Mouse (Mus musculus) left cerebral cortex, adult 9 months (tissue): ENCODE data around the gene Spaar.
A peak's percentile ranks its signal among the peaks of the same experiment; 100 is the strongest.
"Not testable (repeated sequence)": the region's sequence is repeated elsewhere in the genome, so short reads cannot be mapped to it uniquely, and the experiment has no call there.

Source experiments
- DNase-seq, 2 experiments: peaks; one replicate each; pipeline ENCODE4 v3.0.0; 2022; ENCODE audit warnings: low spot score in 2 of 2

The Spaar gene

DNA sequence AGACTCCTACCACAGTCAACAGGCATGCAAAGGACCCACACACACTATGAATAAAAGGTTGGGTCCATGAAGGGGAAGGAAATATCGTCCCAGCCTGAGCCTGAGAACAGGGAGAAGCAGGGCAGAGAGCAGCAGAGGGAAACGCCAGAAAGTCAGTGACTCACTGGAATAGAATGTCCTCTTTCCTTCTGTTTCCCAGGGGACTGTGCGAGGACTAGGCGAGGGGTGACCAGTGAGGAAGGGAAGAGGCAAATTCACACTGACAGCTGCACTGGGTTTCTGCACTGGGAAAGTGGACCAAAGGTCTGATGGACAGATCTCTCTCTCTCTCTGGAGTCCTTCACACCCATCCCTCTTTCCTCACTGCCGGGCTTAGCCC lies 1.3 kb upstream of the Spaar start:
- no peak for DNase-seq

DNA sequence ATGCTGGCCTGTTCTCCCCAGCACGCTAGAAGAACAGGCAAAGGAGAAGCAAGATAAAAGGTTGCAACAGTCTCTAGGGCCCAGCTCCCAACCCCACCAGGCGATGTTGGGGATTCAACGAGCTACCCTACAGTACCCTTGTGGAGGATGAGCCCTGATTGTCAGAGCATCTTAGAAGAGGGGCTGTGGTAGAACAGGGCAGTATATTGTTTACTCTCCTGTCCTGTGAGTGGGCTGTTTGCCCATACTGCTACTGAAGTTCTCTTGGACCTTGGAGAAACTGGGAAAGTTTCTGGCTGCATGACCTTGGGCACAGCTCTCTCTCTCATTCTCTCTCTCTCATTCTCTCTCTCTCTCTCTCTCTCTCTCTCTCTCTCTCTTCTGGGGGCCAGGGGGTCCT lies 708 bp upstream of the Spaar start:
- no peak for DNase-seq

DNA sequence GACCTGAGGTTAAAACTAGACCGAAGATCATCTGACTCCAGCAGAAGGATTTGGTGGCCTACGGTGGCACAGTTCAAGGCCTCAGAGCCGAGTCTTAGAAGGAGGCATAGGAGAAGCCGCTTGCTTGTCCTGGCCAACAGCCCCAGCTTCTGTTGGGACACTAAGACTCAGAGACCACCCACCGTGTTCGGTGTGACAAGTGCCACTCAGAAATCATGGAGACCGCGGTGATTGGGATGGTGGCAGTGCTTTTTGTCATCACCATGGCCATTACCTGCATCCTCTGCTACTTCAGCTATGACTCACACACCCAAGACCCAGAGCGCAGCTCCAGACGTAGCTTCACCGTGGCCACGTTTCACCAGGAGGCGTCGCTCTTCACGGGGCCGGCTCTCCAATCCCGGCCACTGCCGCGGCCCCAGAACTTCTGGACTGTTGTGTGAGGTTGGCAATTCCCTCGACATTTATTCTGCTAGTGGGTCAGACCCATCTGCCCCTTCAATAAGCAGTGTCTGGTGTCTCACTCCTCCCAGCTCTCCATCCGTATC lies 990 bp downstream of the Spaar start:
- no peak for DNase-seq

DNA sequence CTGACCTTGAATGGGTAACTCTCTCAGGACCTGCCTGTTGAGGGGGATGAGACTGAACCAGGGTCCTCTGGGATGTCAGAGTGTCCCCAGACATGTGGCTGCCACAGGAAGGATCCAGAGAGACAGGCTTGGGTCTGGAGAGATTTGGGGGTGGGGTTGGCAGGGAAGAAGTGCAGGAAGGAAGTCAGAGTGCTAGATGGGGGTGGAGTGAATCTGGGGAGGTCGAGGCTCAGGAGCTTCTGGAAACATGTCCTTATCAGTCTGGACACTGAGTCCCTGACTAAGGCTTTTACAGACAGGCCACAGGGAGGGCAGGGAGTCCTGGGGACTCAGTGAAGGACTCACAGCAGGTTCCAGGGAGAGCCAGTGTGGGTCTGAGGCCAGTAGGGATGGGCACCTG lies 2.3 kb downstream of the Spaar start:
- DNase-seq, result no peak

DNA sequence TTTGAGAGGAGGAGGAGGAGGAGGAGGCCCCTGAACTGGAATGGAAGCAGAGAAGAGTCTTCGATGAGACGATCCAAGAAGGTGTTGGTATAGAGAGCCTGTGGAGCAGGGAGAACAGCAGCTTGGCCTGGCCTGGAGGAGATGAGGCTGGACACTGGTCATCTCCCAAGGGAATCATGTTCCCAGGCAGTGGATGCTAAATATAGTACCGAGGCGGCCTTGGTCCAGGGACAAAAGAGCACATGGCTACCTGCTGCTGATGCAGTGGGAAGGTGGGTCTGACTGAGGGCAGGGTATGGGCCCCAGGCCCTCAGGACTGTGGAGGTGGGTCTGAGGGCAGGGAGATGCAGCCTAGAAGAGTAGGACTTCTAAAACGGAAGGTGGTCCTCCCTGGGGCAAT lies 3.4 kb downstream of the Spaar start:
- no peak for DNase-seq

DNA sequence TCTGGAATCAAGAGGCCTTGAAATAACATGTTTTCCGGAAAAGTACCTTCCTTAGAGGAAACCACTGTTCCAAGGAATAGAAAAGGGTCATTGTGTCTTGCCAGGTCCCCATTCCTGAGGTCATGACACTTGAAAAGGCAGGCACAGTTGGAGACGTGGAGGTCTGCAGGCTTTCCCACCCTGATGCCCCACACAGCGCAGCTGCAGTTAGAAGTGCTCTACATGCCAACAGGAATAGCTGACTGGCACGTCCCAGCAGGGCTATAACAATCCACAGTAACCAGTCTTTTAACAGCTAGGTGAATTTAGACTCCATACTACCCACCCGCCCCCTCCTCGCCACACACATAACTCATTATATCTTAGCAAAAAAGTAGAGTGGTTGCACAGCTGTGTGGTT lies 7.3 kb downstream of the Spaar start:
- DNase-seq, result no peak

DNA sequence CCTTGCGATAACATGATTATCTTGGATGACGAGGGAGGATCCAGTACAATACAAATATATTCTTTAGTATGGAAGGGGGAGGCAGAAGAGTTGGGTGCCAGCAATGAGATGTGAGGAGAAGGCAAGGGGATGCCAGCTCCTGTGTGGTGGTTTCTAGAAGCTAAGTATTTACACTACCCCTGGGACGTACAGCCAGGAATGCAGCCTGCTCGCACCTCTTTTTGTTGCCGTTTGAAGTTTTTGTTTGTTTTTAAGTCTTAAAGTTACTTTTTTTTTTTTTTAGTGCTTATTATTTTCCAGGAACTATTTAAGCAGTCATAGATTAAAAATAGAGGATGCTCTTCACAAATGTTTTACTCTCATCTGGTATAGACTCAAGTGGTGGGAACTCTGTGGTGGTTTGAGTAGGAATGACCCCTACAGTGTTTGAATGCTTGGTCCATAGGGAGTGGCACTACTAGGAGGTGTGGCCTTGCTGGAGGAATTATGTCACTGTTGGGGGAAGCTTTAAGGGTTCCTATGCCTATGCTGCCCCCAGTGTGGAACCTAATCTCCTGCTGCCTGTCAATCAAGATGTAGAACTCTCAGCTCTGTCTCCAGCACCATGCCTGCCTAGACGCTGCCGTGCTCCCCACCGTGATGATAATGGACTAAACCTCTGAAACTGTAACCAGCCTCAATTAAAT lies 9.3 kb downstream of the Spaar start:
- no peak for DNase-seq

DNA sequence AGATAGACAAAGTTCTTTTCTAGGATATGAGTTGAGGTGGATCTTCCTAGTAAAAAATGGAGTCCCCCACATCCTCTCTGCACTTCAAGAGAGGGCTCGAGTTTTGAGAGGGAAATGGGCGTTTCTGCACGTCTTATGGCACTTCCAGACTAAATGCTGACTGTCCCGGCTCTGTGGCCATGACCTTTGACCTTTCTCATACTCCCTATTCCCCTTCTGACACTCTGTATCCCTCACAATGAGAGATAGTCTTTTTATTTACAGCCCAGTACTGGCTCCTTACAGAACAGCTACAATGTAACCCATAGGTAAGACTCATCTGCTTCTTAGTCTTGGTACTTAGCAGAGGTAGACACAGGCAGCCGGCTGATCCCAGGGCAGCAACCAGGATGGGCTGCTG lies 11.7 kb downstream of the Spaar start:
- no peak for DNase-seq

DNA sequence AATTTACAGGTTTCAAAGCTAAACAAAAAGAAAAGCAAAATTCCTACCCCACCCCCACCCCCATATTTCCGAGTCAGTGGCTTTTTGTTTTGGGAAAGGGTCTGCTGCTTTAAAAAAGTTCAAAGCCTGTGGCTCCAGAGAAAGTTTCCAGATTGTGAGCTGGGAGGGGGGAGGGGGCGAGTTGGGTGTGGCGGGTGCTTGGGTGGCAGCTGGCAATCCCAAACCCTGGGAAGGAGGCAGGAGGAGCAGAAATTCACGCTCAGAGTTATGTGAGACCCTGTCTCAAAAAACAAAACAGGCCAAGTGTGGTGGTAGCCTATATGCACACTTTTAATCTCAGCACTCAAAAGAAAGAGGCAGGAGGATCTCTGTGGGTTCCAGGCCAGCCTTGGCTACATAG lies 12.8 kb downstream of the Spaar start:
- no peak for DNase-seq

DNA sequence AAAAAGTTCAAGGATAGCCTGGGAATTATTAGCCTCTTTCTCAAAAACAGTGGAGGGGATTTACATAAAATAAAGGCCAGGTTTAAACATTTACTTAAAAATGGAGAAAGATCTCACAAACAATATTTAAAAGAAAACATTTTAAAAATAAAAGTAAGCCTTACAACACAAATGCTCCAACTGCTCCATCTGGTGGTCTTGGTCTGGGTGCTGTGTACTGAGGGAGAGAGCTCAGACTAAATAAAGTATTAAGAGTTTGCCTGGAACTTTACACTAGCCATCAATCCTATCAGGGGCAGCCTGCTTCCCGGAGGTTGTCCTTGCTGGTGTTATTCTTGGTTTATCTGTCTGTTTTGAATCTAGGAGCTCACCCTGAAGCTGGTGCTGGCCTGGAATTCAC lies 13.3 kb downstream of the Spaar start:
- DNase-seq, result no peak

DNA sequence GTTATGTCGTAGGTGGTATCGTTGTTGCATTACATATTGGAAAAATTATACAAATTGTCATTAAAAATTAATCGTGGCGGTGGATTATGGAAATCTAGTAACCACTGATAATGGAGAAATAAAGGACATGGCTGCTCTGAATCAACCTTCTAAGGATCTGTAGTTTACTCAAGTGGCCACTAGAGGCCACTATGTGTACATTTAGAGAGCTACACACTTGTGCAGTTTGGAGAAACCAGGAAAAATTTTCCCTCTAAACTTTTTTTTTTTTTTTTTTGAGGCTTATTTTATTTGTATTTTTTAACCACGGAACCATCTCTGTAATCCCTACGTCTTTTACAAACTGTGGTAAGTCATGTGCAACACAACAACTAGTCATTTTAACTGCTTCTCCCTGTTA lies 15.4 kb downstream of the Spaar start:
- peak in 1 of 2 experiments; percentile 32 for DNase-seq

DNA sequence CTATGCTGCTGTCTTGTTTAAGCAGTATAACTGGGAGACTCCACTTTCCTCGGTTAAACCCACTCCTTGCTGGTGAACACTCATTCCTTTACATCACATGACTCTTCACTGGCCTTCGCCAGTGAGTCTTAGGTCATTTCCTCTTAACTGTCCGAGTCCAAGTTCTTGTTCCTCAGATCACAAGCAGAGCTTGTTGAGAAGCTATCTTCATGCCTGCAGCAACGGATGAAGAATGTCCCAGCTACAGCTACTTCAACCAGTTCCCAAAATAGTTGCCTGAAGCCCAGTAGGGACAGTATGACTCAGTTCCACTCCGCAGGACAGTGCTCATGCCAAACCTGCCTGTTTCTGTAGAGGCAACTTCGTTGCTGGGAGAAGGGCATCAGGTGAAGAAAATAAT lies 27.4 kb downstream of the Spaar start:
- no peak for DNase-seq

DNA sequence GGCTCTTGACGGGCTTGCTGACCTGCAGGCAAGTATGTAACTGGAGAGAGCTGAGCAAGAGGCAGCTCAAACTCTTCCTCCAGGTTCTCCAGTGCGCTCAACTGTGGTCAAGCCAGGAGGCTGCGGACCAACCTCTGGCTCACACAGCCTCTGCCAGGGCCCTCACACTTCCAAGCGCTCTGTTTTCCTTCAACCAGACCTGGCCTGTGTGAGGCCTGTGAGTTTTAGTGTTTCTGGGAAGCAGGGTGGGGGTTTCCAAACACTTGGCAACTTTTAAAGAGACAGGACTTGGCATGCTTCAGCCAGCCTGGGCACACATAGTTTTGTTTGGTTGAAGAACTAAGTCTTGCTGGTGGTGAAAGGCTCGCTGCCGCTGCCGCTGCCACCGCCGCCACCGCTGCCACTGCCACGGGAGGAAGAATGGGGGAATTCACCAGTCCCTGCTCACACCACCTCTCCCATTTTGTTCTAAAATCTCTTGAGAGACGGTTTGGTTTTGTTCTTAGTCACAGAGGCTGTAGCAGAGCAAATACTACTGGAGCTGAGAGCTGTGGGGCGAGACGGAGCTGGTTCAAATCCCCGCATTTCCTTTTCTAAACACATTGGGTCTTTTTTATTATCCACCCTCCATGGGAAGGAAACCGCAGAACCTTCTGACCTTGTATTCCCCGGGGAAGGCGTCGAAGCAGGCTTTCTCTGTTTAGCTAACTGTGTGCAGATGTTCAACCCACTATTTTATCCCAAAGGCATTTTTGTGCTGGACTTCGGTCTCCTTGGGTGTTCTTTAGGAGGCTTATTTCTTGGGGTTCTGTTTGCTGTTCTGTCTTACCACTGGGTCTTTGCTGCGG lies 30.0 kb downstream of the Spaar start:
- peak in 1 of 2 experiments; percentile 20 for DNase-seq

DNA sequence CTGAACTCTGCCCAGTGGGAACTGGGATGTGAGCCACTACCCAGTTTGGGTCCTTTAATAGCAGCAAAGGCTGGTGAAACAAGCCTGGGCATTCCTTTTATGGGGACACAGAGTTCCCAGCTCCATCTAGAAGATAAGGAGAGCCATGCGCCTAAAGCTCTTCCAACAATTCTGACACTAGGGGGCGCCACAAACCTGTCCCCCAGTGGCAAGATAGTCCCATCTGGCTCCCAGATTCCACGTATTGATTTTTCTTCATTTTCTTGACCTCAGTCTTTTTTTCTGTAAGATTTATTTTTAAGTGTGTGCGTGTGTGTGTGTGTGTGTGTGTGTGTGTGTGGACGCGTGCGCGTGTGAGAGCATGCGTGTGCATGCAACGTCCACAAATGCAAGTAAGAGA lies 30.6 kb downstream of the Spaar start:
- peak in 1 of 2 experiments; percentile 7 for DNase-seq

DNA sequence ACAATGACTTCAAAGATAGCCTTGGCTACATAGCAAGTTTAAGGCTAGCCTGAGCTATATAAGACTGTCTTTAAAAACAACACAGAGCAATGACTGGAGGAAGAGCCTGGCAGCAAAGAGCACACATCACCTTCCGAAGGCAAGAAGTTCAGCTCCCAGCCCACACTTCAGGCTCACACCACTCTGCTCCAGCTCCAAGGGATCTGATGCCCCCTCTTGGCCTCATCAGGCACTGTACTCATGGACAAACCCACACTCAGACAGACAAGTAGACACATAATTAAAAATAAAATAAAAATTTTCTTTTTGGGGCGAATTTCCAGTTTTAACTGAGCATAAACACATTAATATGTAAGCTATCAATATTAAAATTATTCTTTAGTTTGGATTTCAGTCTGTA lies 31.5 kb downstream of the Spaar start:
- DNase-seq, result no peak

DNA sequence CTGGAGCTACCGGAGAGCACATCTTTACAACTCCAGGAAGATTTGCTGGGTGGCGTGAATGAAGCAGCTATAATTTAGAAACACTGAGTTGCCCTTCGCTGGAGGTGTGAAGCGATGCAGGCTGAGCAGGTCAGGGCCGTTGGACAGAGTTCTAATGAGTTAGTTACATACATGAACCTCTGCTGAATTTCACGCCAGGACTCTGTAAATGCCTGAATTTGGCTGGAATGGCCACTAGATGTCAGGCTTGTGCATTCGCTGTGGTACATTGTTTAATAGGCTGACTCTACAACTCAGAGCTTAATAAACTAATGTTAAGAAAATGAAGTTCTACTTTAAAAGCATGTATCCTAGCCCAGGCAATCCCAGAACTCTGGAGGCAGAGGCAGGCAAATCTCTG lies 33.6 kb downstream of the Spaar start:
- peak in 1 of 2 experiments; percentile 67 for DNase-seq

DNA sequence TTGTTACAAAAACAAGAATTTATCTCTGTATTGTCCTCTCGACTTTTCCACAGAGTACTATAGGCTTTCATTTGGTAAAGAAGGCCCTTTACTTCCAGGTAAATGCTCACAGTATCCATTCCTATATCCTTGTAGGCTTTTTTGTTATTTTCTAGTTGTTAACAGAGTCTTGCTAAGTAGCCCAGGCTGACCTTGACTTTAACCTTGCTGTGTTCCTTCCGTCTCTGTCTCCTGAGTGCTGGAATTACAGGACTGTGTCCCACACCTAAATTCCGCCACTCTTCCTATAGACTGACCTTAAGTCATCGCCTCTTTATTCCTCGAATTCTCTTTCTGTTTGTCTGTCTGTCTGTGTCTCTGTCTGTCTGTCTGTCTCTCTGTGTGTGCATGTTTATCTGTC lies 38.5 kb downstream of the Spaar start:
- DNase-seq, result no peak

DNA sequence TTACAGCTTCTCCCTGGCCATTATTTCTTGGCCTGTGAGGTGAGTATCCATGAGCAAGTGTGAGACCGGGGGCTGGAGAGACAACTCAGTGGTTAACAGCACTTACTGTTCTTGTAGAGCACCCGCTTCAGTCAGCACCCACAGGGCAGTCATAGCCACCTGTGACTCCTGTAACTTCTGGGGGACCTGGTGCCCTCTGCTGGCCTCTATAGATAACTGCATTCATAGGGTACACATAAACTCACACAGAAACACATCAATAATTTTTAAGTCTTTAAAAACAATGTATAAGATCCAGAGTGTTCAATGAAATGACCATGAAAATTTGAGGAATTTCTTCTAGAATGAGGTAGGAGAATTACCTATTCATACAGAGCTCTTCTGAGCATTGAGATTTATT lies 39.5 kb downstream of the Spaar start:
- no peak for DNase-seq

DNA sequence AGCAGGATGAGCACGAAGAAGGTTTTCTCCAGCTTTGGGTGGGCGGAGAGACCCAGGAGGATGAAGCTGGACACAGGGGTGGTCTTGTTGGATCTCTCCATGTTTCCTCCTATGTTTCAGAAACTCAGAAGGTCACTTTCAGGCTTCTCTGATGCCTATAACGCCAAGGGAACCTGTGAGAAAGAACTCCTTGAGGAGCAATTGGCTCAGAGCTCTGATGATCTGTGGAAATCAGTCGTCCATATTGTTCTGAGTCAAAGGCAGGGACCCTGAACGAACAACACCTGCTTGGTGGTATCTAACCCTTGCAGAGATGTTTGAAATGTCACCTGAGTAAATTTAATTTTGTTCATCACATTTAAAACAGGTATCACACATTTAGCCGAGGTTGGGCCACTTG lies 41.1 kb downstream of the Spaar start, which contains the start of gene Olfr159:
Gene Olfr159, minus strand, starts transcription at position 101 of the 400 bp plus-strand sequence.
- no peak for DNase-seq

DNA sequence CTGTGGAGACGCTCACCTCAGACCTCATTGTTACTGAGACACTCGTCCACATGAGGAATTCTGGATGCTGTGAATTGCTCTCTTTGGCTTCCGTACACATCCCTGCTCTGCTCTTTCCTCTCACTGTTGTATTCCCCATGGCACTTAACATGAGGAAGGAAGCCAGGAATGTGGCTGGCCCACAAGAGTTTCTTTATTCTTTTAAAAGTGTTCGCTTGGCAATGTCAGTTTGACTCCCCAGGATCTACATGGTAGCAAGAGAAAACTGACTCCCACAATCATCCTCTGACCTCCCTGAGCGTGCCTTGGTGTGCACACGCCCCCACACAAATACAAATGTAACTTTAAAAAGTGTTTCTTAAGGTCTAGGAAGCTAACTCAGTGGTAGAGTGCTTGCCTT lies 41.8 kb downstream of the Spaar start:
- no peak for DNase-seq

DNA sequence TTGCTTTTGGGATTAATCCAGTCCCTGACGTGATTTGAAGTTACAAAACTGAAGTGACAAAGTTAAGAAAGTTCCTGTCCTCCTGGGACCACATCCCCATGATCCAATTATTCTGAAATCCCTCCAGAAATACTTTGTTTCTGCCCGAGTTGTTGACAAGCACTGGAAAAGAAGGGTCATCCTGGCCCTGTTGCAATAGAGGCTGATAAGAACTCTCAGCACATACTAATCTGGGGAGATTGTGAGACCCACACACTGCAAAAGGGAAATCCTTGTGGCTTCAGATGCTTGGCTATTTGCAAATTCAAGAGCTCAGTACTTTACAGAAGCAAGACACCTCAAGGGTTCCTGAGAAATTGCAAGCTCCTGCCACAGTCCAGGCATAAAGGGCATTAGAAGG lies 42.5 kb downstream of the Spaar start:
- no peak for DNase-seq

DNA sequence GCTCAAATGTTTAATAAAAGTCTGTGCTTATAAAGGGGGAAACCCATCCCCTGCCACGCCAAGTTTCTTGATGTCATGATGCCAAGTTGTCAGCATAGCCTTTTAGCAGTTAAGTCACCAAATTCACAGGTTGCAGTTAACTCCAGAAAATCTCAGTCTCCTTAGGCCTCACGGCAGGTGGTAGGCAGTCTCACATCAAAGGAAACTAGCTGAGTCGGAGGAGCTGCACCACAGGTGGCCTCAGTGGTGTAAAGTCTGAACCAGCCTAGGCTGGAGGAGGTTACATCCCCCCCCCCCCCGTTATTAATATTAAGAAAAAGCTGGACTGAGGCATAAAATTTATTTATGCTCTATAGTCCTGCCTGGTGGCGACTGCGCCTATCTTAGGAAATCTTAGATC lies 65.5 kb downstream of the Spaar start:
- no peak for DNase-seq

DNA sequence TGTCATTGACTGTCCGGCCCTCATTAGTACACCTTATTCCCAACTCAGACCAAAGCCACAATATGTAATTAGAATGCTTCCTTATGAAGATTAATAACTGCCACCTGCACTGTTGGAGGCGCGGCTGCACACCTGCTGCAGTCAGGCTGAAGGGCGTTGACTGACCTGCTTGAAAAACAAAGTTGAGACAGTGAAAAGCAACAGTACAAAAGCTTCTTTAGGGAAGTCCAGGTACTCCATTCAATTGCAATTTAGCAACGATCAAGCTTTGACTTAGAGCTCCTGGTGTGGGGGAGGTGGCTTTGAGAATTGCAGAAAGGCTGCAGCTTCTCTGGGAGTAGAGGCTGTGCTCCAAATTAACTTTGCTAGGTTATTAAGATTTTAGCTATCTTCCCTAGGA lies 66.0 kb downstream of the Spaar start:
- DNase-seq, result not testable (repeated sequence)
